Mouse (Mus musculus): ENCODE data around the gene Hist1h2ah.

The Hist1h2ah gene

GRCm38 (mm10) chr13:22039951-22040463 is 4.6 kb upstream of the Hist1h2ah start:
- peak; percentile 35 for DNase-seq (ENCODE audit: extremely low read depth, insufficient read length, low spot score)

- no peak for DNase-seq (ENCODE audit: extremely low read depth, insufficient read length, low spot score)
Observed at GRCm38 (mm10) chr13:22039364-22039763, 4.0 kb upstream of the Hist1h2ah start.

- no peak for DNase-seq (ENCODE audit: extremely low read depth, insufficient read length, low spot score)
Observed at GRCm38 (mm10) chr13:22037415-22037814, 2.0 kb upstream of the Hist1h2ah start.

GRCm38 (mm10) chr13:22036986-22037385 is 1.6 kb upstream of the Hist1h2ah start:
- no peak for DNase-seq (ENCODE audit: extremely low read depth, insufficient read length, low spot score)

- peak; percentile 83 for DNase-seq (ENCODE audit: extremely low read depth, insufficient read length, low spot score)
Observed at GRCm38 (mm10) chr13:22036149-22036956, 985 bp upstream of the Hist1h2ah start.

- DNase-seq (ENCODE audit: extremely low read depth, insufficient read length, low spot score) = peak; percentile 79
Observed at GRCm38 (mm10) chr13:22034443-22035266, 713 bp downstream of the Hist1h2ah start.

GRCm38 (mm10) chr13:22033741-22034442 is 1.5 kb downstream of the Hist1h2ah start:
- DNase-seq (ENCODE audit: extremely low read depth, insufficient read length, low spot score) = peak; percentile 54

GRCm38 (mm10) chr13:22030493-22030892 is 4.9 kb downstream of the Hist1h2ah start:
- DNase-seq (ENCODE audit: extremely low read depth, insufficient read length, low spot score) = no peak

- DNase-seq (ENCODE audit: extremely low read depth, insufficient read length, low spot score) = peak; percentile 37
Observed at GRCm38 (mm10) chr13:22029928-22030327, 5.4 kb downstream of the Hist1h2ah start.

- peak; percentile 90 for DNase-seq (ENCODE audit: extremely low read depth, insufficient read length, low spot score)
Observed at GRCm38 (mm10) chr13:22028673-22029460, 6.5 kb downstream of the Hist1h2ah start.

- peak; percentile 75 for DNase-seq (ENCODE audit: extremely low read depth, insufficient read length, low spot score)
Observed at GRCm38 (mm10) chr13:22026058-22027031, 9.0 kb downstream of the Hist1h2ah start.

- peak; percentile 69 for DNase-seq (ENCODE audit: extremely low read depth, insufficient read length, low spot score)
Observed at GRCm38 (mm10) chr13:22022241-22022640, 13.1 kb downstream of the Hist1h2ah start.

GRCm38 (mm10) chr13:22021581-22021980 is 13.8 kb downstream of the Hist1h2ah start:
- DNase-seq (ENCODE audit: extremely low read depth, insufficient read length, low spot score) = no peak

- peak; percentile 71 for DNase-seq (ENCODE audit: extremely low read depth, insufficient read length, low spot score)
Observed at GRCm38 (mm10) chr13:22020901-22021339, 14.4 kb downstream of the Hist1h2ah start.

- DNase-seq (ENCODE audit: extremely low read depth, insufficient read length, low spot score) = no peak
Observed at GRCm38 (mm10) chr13:22019934-22020835, 15.2 kb downstream of the Hist1h2ah start.

GRCm38 (mm10) chr13:22015479-22016450 is 19.6 kb downstream of the Hist1h2ah start:
- peak; percentile 79 for DNase-seq (ENCODE audit: extremely low read depth, insufficient read length, low spot score)

GRCm38 (mm10) chr13:22014411-22014845 is 20.9 kb downstream of the Hist1h2ah start:
- DNase-seq (ENCODE audit: extremely low read depth, insufficient read length, low spot score) = no peak

Data from 3134 (cell line).